Mouse (Mus musculus): Measurements from ENCODE around the gene Abhd12. TPM values are rescaled to one million over a fixed set of nuclear protein-coding genes. Genes with fewer than 3 reads are reported as not detected.
"Not testable (repeated sequence)": the region's sequence is repeated elsewhere in the genome, so short reads cannot be mapped to it uniquely, and the experiment has no call there.

Abhd12 gene
- 100 to 1,000 TPM; 116 to 117 TPM for total RNA-seq (2021)

- DNase-seq: peak; percentile 99
- intact Hi-C loops (cut with DNase I): loop anchor here (10.0 kb wide), 1 partner anchor 230 kb away; no protein-coding TSS in a partner anchor
Observed at GRCm38 (mm10) chr2:150904272-150904935, at the start of gene Abhd12. Gene Abhd12, minus strand, starts transcription at chr2:150904741.

- intact Hi-C loops (cut with DNase I): no loop called here
Observed at GRCm38 (mm10) chr2:150951201-150951600, 46.7 kb upstream of the Abhd12 start.

GRCm38 (mm10) chr2:150950056-150950455 is 45.5 kb upstream of the Abhd12 start:
- DNase-seq: peak; percentile 30
- intact Hi-C loops (cut with DNase I): no loop called here

More at GRCm38 (mm10) chr2:150951201-150951600, 46.7 kb upstream of the Abhd12 start:
- DNase-seq: peak; percentile 74

DNA sequence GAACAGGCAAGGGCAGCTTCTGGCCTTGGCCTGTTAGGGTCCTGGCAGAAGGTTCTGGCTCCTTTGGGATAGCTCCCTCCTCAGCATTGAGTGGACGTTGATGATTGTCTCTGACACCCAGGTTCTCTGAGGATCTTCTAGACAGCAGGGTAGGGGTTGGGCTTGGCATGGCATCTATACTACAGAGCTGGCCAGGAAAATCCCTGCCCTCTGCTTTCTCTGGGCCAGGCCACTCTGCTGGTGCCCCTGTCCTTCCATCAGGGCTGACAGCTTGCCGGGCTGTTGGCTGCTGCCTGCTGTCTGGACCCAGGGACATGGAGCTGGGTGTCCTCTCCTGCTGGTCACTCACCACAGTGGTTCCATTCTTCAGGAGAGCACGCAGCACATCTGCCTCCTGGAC is 45.1 kb upstream of the Abhd12 start:
- DNase-seq: peak; percentile 59
- intact Hi-C loops (cut with DNase I): no loop called here

DNA sequence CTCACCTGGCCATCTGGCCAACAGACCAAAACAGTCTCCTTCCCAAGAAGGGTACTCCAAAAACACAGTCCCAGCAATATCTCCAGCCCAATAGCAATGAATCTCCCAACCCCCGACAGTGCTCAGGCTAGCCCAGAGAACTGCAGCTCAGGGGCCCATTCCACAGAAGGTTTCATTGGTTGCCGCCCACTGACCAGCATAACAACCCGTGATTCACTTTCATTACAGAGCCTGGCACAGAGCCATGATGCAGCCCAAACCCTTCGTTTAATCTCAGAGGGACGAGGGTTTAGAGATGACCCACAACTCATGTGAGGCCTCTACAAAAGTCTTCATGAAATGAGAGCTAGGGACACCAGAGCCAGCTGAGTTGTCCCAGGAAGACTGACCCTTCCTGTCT is 44.2 kb upstream of the Abhd12 start:
- DNase-seq: no peak
- intact Hi-C loops (cut with DNase I): no loop called here

GRCm38 (mm10) chr2:150947880-150948611 is 43.5 kb upstream of the Abhd12 start:
- DNase-seq; intact Hi-C loops (cut with DNase I): not testable (repeated sequence)

- peak; percentile 52 for DNase-seq
- intact Hi-C loops (cut with DNase I): not testable (repeated sequence)
Observed at GRCm38 (mm10) chr2:150947341-150947740, 42.8 kb upstream of the Abhd12 start.

- DNase-seq: no peak
- intact Hi-C loops (cut with DNase I): no loop called here
Observed at GRCm38 (mm10) chr2:150944017-150944416, 39.5 kb upstream of the Abhd12 start.

GRCm38 (mm10) chr2:150934659-150935058 is 30.1 kb upstream of the Abhd12 start:
- no peak for DNase-seq
- intact Hi-C loops (cut with DNase I): no loop called here

DNA sequence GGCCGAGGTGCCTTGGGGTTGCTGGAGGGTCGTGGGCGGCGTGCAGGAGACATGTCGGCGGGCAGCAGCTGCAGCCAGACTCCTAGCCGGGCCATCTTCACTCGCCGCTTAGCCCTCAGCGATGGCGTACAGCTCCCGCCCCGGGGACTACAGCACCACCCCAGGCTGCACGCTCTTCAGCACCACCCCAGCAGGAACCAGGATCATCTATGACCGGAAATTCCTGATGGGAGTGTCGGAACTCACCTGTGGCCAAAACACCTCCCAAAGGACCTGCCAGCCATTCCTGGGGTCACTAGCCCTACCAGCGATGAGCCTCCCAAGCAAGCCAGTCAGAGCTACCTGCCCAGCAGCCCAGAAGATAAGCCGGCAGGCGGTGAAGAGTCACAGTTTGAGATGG is 28.9 kb upstream of the Abhd12 start:
- intact Hi-C loops (cut with DNase I): no loop called here
- no peak for DNase-seq

- intact Hi-C loops (cut with DNase I): no loop called here
Observed at GRCm38 (mm10) chr2:150930806-150931205, 26.3 kb upstream of the Abhd12 start.

GRCm38 (mm10) chr2:150929156-150929555 is 24.6 kb upstream of the Abhd12 start:
- DNase-seq: no peak
- intact Hi-C loops (cut with DNase I): no loop called here

More at GRCm38 (mm10) chr2:150930806-150931205, 26.3 kb upstream of the Abhd12 start:
- DNase-seq: peak; percentile 64

DNA sequence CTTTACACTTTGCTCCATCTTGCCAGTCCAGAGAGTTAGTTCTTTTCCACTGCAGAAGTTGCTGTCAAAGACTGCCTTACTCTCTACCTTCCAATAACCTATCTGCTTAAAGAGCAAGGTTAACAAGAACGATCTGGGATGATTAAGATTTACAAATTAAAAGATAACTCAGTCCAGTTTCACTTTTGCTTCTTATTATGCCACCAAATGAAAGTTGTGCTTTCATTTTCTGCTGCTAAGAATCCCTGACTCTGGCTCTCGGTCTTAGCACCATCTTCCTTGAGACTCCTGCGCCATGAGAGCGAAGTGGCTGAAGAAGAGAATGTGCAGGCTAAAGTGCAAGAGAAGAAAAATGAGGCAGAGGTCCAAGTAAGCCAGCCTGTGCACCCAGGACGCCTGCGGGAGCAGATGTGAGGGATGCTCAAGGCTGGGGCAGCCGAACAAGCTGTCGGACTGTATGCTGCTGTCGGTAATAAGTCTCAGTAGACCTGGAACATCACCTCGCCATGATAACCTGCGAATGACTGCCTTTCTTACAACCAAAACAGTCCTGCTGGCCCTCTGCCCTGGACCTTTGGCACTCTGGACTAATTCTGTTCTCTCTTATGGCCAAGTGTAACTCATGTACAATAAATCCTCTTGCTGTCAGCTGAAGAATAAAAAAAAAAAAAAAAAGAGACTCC is 22.6 kb upstream of the Abhd12 start:
- intact Hi-C loops (cut with DNase I): no loop called here
- peak; percentile 71 for DNase-seq

GRCm38 (mm10) chr2:150923505-150923904 is 19.0 kb upstream of the Abhd12 start:
- intact Hi-C loops (cut with DNase I): no loop called here

GRCm38 (mm10) chr2:150923026-150923425 is 18.5 kb upstream of the Abhd12 start:
- intact Hi-C loops (cut with DNase I): no loop called here
- no peak for DNase-seq

More at GRCm38 (mm10) chr2:150923505-150923904, 19.0 kb upstream of the Abhd12 start:
- no peak for DNase-seq

- intact Hi-C loops (cut with DNase I): no loop called here
- no peak for DNase-seq
Observed at GRCm38 (mm10) chr2:150922165-150922564, 17.6 kb upstream of the Abhd12 start.

DNA sequence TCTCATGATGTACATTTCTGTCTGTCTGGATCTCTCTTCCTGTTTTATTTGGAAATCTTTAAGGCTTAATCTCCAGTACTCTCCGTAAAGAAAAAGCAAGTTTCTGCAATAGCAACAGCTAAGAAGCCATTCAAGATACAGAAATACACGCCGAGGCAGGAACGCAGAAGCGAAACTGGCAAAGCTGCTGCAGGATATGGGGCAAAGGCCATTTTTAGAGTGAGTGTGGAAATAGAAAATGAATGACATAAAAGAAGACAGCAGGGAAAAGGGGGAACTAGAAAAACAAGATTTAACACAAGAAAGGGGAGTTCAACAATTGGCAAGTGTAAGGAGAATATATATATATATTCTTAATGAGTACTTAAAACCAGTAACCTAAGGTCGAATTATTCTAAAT is 17.2 kb upstream of the Abhd12 start:
- no peak for DNase-seq
- intact Hi-C loops (cut with DNase I): no loop called here

DNA sequence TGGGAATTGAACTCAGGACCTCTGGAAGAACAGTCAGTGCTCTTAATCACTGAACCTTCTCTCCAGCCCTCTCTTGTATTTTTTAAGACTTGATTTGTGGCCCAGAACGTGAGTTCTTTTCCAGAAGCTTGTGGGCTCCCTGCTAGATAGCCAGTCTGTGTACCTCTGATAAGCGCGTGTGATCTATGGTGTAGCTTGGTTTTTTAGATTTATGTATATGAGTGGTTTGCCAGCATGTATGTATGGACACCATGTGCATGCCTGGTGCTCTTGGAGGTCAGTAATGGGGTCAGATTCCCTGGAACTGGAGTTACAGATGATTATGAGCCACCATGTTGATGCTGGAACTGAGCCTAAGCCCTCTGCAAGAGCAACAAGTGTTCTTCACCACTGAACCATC is 16.0 kb upstream of the Abhd12 start:
- intact Hi-C loops (cut with DNase I): no loop called here
- DNase-seq: no peak

GRCm38 (mm10) chr2:150918720-150919119 is 14.2 kb upstream of the Abhd12 start:
- intact Hi-C loops (cut with DNase I): no loop called here
- no peak for DNase-seq

DNA sequence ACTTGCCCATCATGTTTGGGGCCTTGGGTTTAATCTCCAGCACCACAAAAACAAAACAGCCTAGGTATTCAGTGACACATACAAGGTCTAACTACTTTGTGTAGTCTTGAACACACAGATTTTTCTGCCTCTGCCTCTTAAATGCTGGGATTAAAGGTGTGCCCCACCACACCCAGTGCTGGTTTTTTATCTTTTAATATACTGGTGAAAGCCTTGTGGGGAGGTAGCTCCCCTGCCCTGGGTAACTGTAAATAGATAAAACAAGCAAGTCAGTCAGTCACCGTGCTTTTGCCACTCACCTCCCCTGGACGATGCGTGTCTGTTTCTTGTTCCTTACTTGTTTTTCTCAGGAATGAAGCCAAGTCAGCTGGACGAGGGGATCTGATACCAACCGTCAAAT is 11.2 kb upstream of the Abhd12 start:
- DNase-seq: no peak
- intact Hi-C loops (cut with DNase I): no loop called here

DNA sequence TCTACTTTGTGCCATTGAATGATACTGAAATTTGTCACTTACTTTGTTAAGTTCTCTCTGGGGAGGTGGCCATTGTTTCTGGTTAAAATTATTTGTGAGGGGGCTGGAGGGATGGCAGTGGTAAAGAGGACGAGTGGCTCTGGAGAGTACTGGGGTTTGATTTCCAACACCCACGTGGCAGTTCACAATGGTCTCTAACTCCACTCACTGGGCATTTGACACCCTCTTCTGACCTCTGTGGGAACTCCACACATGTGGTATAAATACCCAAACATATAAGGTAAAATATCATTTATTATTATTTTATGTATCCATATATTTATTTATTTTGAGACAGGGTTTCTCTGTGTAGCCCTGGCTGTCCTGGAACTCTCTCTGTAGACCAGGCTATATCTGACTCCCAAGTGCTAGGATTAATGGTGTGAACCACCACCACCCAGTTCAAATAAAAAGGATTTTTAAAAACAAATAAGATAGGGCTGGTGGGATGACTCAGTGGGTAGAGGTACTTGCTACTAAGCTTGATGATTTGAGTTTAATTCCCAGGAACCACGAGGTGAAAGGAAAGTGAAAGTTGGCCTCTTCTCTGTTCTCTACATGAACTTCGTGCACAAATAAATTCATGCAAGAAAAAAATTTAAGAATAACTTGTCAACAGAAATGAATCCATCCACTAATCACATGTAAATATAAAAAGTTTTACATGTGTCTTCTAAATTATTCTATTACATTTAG is 10.4 kb upstream of the Abhd12 start:
- intact Hi-C loops (cut with DNase I): no loop called here
- no peak for DNase-seq
